Comparison of ENCODE assay signal across 8 mouse cellular contexts in the genomic region with DNA sequence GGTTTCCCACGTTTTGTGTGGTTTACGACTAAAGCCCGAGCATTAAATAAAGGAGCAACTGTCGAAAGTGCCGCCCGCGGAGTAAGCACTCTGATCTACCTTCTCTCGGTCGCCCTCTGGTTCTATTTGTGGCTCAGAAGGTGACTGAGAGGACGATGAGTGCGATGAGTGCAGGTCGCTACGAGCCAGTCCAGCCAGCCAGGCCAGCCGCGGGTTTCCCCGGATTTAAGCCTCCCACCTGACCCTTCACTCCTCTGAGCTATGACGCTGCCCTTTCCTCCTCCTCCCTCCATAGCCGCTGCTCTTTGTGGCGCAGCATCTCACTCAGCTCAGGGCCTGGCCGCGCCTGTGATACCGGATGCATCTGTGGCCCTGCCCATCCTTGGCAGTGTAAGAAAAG. TPM values are rescaled to one million over a fixed set of nuclear protein-coding genes. Genes with fewer than 3 reads are reported as not detected.
DNase-seq lines count a peak whose midpoint lies in the region; ATAC-seq and TF ChIP-seq lines count a peak whose summit lies in the region.

No protein-coding gene starts in this region.

- H3K4me3 ChIP-seq in forebrain, embryonic 13.5 days: peak overlapping the region; percentile 41
- peak overlapping the region; percentile 47 for H3K4me3 ChIP-seq in heart, postnatal 0 days (ENCODE audit: low read depth, low read length)
- H3K4me3 ChIP-seq in liver, embryonic 15.5 days (replicated peaks): peak overlapping the region; percentile 38
- peak overlapping the region; percentile 35 for H3K4me3 ChIP-seq in stomach, embryonic 14.5 days (ENCODE audit: low read depth, low read length)

- no peak for TF ChIP-seq CTCF in heart, postnatal 0 days (IDR thresholded peaks at IDR 0.05; ENCODE audit: low read depth)

- H3K4me1 ChIP-seq in forebrain, embryonic 13.5 days: peaks cover 12% of the 10 kb centered on the region; the same call in 1 of the 2 replicates
- no peaks in the 10 kb centered on the region for H3K4me1 ChIP-seq in heart, postnatal 0 days (ENCODE audit: control insufficient read depth, insufficient read depth)
- no peaks in the 10 kb centered on the region for H3K4me1 ChIP-seq in liver, embryonic 15.5 days (replicated peaks)
- 0 out of 2 replicates have a peak, but pooled peaks cover 3% of the 10 kb centered on the region for H3K4me1 ChIP-seq in stomach, embryonic 14.5 days (ENCODE audit: control insufficient read depth, insufficient read depth, low read length)

- no peaks in the 10 kb centered on the region for H3K9me3 ChIP-seq in forebrain, embryonic 13.5 days (replicated peaks)
- H3K9me3 ChIP-seq in heart, postnatal 0 days (replicated peaks; ENCODE audit: control insufficient read depth, low read length): no peaks in the 10 kb centered on the region
- H3K9me3 ChIP-seq in liver, embryonic 15.5 days (replicated peaks): no peaks in the 10 kb centered on the region
- H3K9me3 ChIP-seq in stomach, embryonic 14.5 days (ENCODE audit: control insufficient read depth, low read depth, low read length): no peaks in the 10 kb centered on the region

- no peaks in the 10 kb centered on the region for H3K27me3 ChIP-seq in forebrain, embryonic 13.5 days
- no peaks in the 10 kb centered on the region for H3K27me3 ChIP-seq in heart, postnatal 0 days (ENCODE audit: control insufficient read depth, insufficient read depth, low read length)
- H3K27me3 ChIP-seq in liver, embryonic 15.5 days: peaks cover 24% of the 10 kb centered on the region
- no peaks in the 10 kb centered on the region for H3K27me3 ChIP-seq in stomach, embryonic 14.5 days (ENCODE audit: control insufficient read depth, insufficient read depth, low read length)

- H3K9ac ChIP-seq in forebrain, embryonic 13.5 days: peak overlapping the region; percentile 74
- peak overlapping the region; percentile 53 for H3K9ac ChIP-seq in heart, postnatal 0 days (replicated peaks; ENCODE audit: low read depth, low read length)
- no peak overlapping the region for H3K9ac ChIP-seq in liver, embryonic 15.5 days
- H3K9ac ChIP-seq in stomach, embryonic 14.5 days (replicated peaks; ENCODE audit: low read depth, low read length): peak overlapping the region; percentile 47; the same call in 1 of the 2 replicates

- H3K27ac ChIP-seq in forebrain, embryonic 13.5 days: peak overlapping the region; percentile 49
- H3K27ac ChIP-seq in heart, postnatal 0 days (ENCODE audit: low read depth): peak overlapping the region; percentile 81
- no peak overlapping the region for H3K27ac ChIP-seq in liver, embryonic 15.5 days (replicated peaks)
- H3K27ac ChIP-seq in stomach, embryonic 14.5 days (ENCODE audit: low read length): no peak overlapping the region

- no peak; the same call in 1 of the 2 replicates for TF ChIP-seq EP300 in heart, postnatal 0 days (IDR thresholded peaks at IDR 0.05; ENCODE audit: low read depth)

- DNase-seq in ovary, adult 18-20 months (ENCODE audit: low spot score): peak; percentile 12
- DNase-seq in ovary, postnatal 10 days (ENCODE audit: low spot score): no peak
- DNase-seq in heart, postnatal 0 days (ENCODE audit: low spot score): peak; percentile 87
- peak; percentile 73 for DNase-seq in kidney, postnatal 14 days
- peak; percentile 47 for DNase-seq in neural tube, embryonic 10.5 days (ENCODE audit: extremely low spot score, low spot score)

- H3K4me2 ChIP-seq in forebrain, embryonic 13.5 days: peak overlapping the region; percentile 69
- H3K4me2 ChIP-seq in heart, postnatal 0 days (ENCODE audit: low read depth, low read length): peak overlapping the region; percentile 63
- H3K4me2 ChIP-seq in liver, embryonic 15.5 days: peak overlapping the region; percentile 60
- peak overlapping the region; percentile 43 for H3K4me2 ChIP-seq in stomach, embryonic 14.5 days (replicated peaks; ENCODE audit: low read depth, low read length)

- WGBS in forebrain, embryonic 13.5 days: 3% methylated on average over 22 of the region's 22 CpGs
- under 1% methylated on average over 22 of the region's 22 CpGs for WGBS in heart, postnatal 0 days
- 1% methylated on average over 22 of the region's 22 CpGs for WGBS in liver, embryonic 15.5 days (ENCODE audit: insufficient replicate concordance)
- 2% methylated on average over 22 of the region's 22 CpGs for WGBS in stomach, embryonic 14.5 days

- peak; percentile 90 for ATAC-seq in forebrain, embryonic 13.5 days
- peak; percentile 88 for ATAC-seq in heart, postnatal 0 days (ENCODE audit: insufficient read depth, low read depth)
- ATAC-seq in liver, embryonic 15.5 days (ENCODE audit: insufficient read depth): no peak
- peak; percentile 81 for ATAC-seq in stomach, embryonic 14.5 days (ENCODE audit: insufficient number of reproducible peaks, insufficient read depth, low FRiP score, low read depth)

- H3K36me3 ChIP-seq in forebrain, embryonic 13.5 days (ENCODE audit: poor library complexity, severe bottlenecking): no peaks in the 10 kb centered on the region
- no peaks in the 10 kb centered on the region for H3K36me3 ChIP-seq in heart, postnatal 0 days (replicated peaks; ENCODE audit: control insufficient read depth, insufficient read depth, low read length)
- H3K36me3 ChIP-seq in liver, embryonic 15.5 days (replicated peaks): no peaks in the 10 kb centered on the region
- no peaks in the 10 kb centered on the region for H3K36me3 ChIP-seq in stomach, embryonic 14.5 days (ENCODE audit: control insufficient read depth, insufficient read depth, low read length)

RNA-seq across cellular contexts. Expression of a gene that starts 6.8 kb away (rescaled TPM):
- polyA plus RNA-seq in forebrain, embryonic 13.5 days (2015; fragmentation: Nextera tagmentation; extraction: Ambion mirVana): 23.4 and 26.5 TPM in 2 replicates
- 0.50 and 6.1 TPM in 2 replicates for total RNA-seq in heart, postnatal 0 days (2014; rRNA removed; ENCODE audit: low replicate concordance)
- polyA plus RNA-seq in heart, postnatal 0 days (2015; fragmentation: Nextera tagmentation; extraction: Ambion mirVana): 4.2 and 4.8 TPM in 2 replicates
- 0.79 and 0.92 TPM in 2 replicates for polyA plus RNA-seq in liver, embryonic 15.5 days (2015; fragmentation: Nextera tagmentation; extraction: Ambion mirVana)
- polyA plus RNA-seq in stomach, embryonic 14.5 days (2014; fragmentation: Nextera tagmentation; extraction: Ambion mirVana): 22.0 and 29.7 TPM in 2 replicates

Comparison
In these comparisons a context has a peak if more than half of its experiments do, and no peak if none do; other contexts are left out.
1. H3K27ac ChIP-seq: peak in forebrain, embryonic 13.5 days (single experiment) and heart, postnatal 0 days (single experiment); none in liver, embryonic 15.5 days (single experiment) and stomach, embryonic 14.5 days (single experiment).
2. Peak in every context shown above with its lines, with median percentiles within 50 percentile points of each other: H3K4me2 ChIP-seq and H3K4me3 ChIP-seq.